Mouse (Mus musculus) cortical plate, adult 2 months (tissue): ENCODE measurements around the gene Cpsf2. TPM values are rescaled to one million over a fixed set of nuclear protein-coding genes. Genes with fewer than 3 reads are reported as not detected.

Source experiments
- H3K27ac ChIP-seq: fragments of 200-500 bp; 2 replicates; pipeline ENCODE4 v1.5.1; 2012; ENCODE audit warnings: low read length, control low read depth, inconsistent platforms; ENCODE audit not compliant: insufficient read depth
- H3K4me1 ChIP-seq: fragments of 200-500 bp; 2 replicates; pipeline ENCODE4 v1.6.1; 2011; ENCODE audit warnings: low read length; ENCODE audit not compliant: control insufficient read depth, insufficient read depth
- H3K4me3 ChIP-seq: fragments of 200-500 bp; 2 replicates; pipeline ENCODE4 v1.5.1; 2011; ENCODE audit warnings: mild to moderate bottlenecking, low read length, control low read depth; ENCODE audit not compliant: insufficient read depth
- CTCF ChIP-seq: fragments of 200-500 bp; IDR thresholded peaks from 2 replicates; pipeline ENCODE4 v1.5.1; 2011; ENCODE audit warnings: mild to moderate bottlenecking, control low read depth, low read length; ENCODE audit not compliant: insufficient read depth; ENCODE audit errors: extremely low read depth
- POLR2A ChIP-seq: fragments of 200-500 bp; IDR thresholded peaks from 2 replicates; pipeline ENCODE4 v1.6.1; 2011; ENCODE audit warnings: mild to moderate bottlenecking, low read length, control low read depth; ENCODE audit not compliant: insufficient read depth; ENCODE audit errors: extremely low read depth
- polyA plus RNA-seq: library from polyadenylated mRNA; depleted of rRNA; stranded (reverse); fragments of >200 nt; gene quantifications from 2 replicates; pipeline ENCODE4 v1.2.3, GENCODE M21; 2012

Cpsf2 gene
- polyA plus RNA-seq, 1 experiment, result 13.3 TPM

- TF ChIP-seq POLR2A (no peak), CTCF (no peak)
- H3K4me1 ChIP-seq, result peaks cover 8% of the 10 kb centered on the region; the same call in 1 of the 2 replicates
- H3K4me3 ChIP-seq, result no peak overlapping the region
- no peak overlapping the region for H3K27ac ChIP-seq
Measured at GRCm38 (mm10) chr12:101978588-101978987, 2.8 kb downstream of the Cpsf2 start.

- Histone ChIP-seq H3K27ac (no peak overlapping the region), H3K4me1 (peaks cover 7% of the 10 kb centered on the region; the same call in 1 of the 2 replicates)
Measured at GRCm38 (mm10) chr12:101979213-101979750, 3.5 kb downstream of the Cpsf2 start.

GRCm38 (mm10) chr12:101980266-101980665 lies 4.5 kb downstream of the Cpsf2 start:
- Histone ChIP-seq H3K27ac (no peak overlapping the region), H3K4me1 (peaks cover 6% of the 10 kb centered on the region; the same call in 1 of the 2 replicates), H3K4me3 (no peak overlapping the region)
- no peak for TF ChIP-seq POLR2A
- TF ChIP-seq CTCF, result no peak

More at GRCm38 (mm10) chr12:101979213-101979750, 3.5 kb downstream of the Cpsf2 start:
- no peak overlapping the region for H3K4me3 ChIP-seq
- no peak for TF ChIP-seq CTCF
- no peak for TF ChIP-seq POLR2A

- Histone ChIP-seq H3K4me3 (no peak overlapping the region), H3K27ac (no peak overlapping the region), H3K4me1 (peaks cover 6% of the 10 kb centered on the region; the same call in 1 of the 2 replicates)
- TF ChIP-seq CTCF (no peak), POLR2A (no peak)
Measured at GRCm38 (mm10) chr12:101981559-101981958, 5.8 kb downstream of the Cpsf2 start.

- H3K4me1 ChIP-seq, result no peaks in the 10 kb centered on the region
- no peak overlapping the region for H3K4me3 ChIP-seq
- no peak overlapping the region for H3K27ac ChIP-seq
- TF ChIP-seq CTCF (no peak), POLR2A (no peak)
Measured at GRCm38 (mm10) chr12:101982977-101983376, 7.2 kb downstream of the Cpsf2 start.

GRCm38 (mm10) chr12:101985110-101985509 lies 9.3 kb downstream of the Cpsf2 start:
- Histone ChIP-seq H3K4me3 (no peak overlapping the region), H3K27ac (no peak overlapping the region), H3K4me1 (no peaks in the 10 kb centered on the region)
- no peak for TF ChIP-seq POLR2A
- TF ChIP-seq CTCF, result peak; percentile 20; the same call in 1 of the 2 replicates

- H3K4me1 ChIP-seq, result no peaks in the 10 kb centered on the region
- TF ChIP-seq CTCF (no peak), POLR2A (no peak)
- no peak overlapping the region for H3K27ac ChIP-seq
- no peak overlapping the region for H3K4me3 ChIP-seq
Measured at GRCm38 (mm10) chr12:101987659-101988058, 11.9 kb downstream of the Cpsf2 start.

- H3K27ac ChIP-seq, result no peak overlapping the region
- TF ChIP-seq POLR2A (no peak), CTCF (no peak)
- no peaks in the 10 kb centered on the region for H3K4me1 ChIP-seq
- H3K4me3 ChIP-seq, result no peak overlapping the region
Measured at GRCm38 (mm10) chr12:101994576-101995467, 19.0 kb downstream of the Cpsf2 start.

GRCm38 (mm10) chr12:101998929-101999328 lies 23.1 kb downstream of the Cpsf2 start:
- Histone ChIP-seq H3K4me3 (no peak overlapping the region), H3K4me1 (no peaks in the 10 kb centered on the region), H3K27ac (no peak overlapping the region)
- TF ChIP-seq POLR2A (no peak), CTCF (no peak)

GRCm38 (mm10) chr12:102000785-102001184 lies 25.0 kb downstream of the Cpsf2 start:
- no peak overlapping the region for H3K27ac ChIP-seq
- H3K4me1 ChIP-seq, result no peaks in the 10 kb centered on the region
- no peak for TF ChIP-seq POLR2A
- no peak for TF ChIP-seq CTCF
- no peak overlapping the region for H3K4me3 ChIP-seq
